Mouse (Mus musculus): Measurements from ENCODE around the gene Pacrg.
A peak's percentile ranks its signal among the peaks of the same experiment; 100 is the strongest.

Pacrg gene

DNA sequence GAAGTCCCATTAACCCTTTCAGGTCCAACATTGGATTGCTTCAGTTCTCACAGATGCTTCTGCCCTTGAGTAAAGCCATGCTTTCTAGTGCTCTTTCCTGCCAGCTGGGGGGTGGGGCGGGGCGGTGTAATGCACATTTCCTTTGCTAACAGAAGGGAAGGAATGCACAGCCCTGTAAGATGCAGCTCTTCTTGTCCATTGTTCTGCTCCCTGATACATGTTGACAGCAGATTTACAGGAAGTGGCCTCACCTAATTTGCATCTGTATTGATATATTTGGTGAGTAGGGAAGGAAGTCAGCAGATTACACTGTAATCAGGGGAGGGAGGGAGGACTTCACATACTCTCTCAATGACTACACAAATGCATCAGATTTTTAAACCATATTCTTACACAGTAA lies 100.0 kb downstream of the Pacrg start:
- no peak for DNase-seq (ENCODE audit: inconsistent ontology term)

DNA sequence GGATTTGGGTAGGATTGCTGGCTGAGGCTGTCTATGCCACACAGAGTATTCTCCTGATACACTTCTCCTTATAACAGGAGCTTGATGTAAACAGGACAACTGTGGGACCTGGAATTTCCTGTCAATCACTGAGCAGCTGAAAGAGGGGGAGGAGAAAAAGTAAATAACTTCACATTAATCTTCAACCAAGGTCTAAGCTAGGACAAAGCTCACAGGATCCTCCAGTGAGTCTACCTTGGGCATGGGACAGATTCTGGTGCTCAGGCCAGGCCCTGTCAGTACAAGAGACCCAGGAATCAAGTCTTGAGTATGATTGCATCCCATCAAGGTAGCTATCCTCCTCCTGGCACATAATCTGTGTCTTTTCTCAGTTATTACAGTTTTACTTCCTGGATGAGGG lies 102.1 kb downstream of the Pacrg start:
- no peak for DNase-seq (ENCODE audit: inconsistent ontology term)

DNA sequence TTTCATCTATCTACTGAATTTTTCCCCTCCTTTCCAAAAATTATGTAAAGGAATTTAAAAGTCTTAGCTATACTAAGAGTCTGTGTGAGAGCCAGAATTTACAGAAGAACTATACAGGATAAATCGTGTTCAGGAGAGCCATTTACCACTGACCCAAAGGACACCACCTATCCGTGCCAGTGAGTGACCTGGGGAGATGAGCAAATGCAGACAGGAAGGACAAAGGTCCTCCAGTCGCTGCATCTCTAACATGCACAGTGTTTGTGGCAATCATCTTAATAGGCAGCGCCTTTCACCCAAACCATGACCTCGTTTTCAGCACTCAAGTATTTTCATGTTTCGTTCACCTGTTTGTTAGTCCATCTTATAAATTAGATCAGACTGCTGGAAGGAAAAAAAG lies 105.4 kb downstream of the Pacrg start:
- DNase-seq (ENCODE audit: inconsistent ontology term) = no peak

DNA sequence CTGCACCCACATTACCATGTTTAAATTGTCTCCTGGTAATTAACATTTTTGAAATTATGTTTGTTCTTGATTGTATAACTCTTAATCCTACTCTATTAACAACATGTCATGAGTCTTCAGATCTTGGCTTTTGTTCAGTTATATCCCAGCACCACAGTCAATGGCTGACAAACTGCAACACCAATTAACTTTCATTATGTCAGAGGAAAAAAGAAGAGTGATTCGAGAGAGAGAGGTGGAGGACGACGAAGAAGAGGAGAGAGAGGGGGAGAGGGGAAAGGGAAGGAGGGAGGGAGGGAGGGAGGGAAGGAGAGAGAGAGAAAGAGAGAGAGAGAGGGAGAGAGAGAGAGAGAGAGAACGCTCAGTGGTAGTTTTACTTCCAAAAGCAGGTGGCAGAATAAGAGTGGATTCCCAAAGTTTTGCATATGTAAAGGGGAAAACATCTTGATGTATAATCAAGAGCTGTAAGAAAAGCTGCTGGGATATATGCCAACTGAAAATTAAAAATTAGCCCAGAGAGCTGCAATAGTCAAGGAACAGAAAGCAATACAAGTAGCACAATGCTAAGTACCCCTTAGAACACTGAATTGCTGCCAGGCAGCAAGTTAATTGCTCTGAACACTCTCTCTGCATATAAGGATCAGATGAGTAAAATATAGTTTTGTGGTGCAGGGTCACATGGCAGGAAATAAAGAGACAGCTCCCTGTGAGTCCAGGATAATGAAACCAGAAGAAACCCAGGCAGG lies 107.6 kb downstream of the Pacrg start:
- no peak for DNase-seq (ENCODE audit: inconsistent ontology term)

DNA sequence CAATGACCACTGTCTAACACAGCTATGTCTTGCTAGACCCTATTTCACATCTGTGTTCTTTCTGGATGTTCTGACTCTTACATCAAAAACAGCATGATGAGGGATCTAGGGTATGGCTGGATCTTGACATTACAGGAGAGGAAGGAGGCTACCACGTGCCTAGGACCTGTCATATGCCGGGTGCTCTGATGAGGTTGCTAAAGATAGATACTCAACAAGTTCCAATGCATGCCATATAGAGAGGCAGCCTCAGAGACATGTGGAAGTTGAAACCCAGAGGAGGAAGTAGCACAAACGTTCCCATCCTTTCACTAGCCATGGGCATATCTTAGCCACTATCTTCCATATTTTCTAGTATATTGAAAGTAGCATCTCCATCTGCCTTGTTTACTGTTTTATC lies 115.3 kb downstream of the Pacrg start:
- DNase-seq (ENCODE audit: inconsistent ontology term) = no peak

DNA sequence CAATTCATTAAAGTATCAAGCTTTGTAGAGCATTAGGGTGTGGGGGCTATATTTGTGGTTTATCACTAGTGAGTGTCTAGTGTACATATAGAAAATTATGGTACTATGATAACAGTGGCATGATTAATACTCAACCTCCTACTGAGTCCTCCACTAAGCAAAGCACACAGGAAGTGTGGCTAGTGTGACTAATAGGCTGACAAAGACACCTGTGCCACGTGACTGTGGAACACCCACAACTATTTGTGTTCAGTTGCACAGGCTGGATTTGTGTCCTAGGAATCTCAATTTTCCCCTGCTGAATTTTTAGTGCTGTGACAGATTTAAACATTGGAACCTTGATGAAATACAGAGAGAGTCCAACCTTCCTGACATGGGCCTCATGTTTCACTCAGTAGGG lies 118.5 kb downstream of the Pacrg start:
- DNase-seq (ENCODE audit: inconsistent ontology term) = no peak

DNA sequence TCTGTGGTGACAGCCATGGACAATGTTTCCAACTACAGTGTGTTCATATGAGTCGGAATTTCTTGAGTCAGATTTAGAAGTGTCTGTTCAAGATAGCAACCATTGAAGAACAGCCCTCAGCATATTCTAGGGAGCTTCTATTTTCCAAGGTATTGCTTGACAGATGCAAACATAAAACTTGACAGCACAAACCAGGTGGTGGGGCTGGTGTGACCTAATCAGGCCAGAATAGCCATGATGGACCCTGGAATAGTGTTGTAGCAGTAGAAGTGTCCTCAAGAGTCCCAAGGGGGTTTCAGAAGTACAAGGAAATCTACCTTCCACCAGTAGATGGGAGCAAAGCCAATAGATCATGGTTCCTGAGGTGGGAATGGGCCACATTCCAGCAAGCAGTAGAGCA lies 123.0 kb downstream of the Pacrg start:
- DNase-seq (ENCODE audit: inconsistent ontology term) = no peak

DNA sequence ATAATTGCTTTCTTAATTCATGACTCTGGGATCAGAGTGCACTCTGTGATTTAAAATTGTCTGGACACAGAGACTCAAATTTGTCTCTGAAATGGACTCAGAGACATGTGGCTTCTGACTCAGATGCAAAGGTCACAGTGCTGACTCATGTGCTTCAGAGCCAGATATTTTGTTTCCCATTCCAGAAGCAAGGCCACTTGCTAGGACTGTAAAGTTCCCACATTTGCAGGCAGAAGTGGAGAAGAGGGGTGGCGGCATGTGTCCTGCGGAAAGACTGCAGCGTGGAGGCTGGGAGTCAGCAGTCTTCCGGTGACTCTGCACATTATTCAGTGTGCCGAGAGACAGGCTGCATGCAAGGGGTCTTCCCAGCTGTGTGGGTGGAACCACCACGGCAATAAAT lies 137.3 kb downstream of the Pacrg start:
- peak; percentile 40 for DNase-seq (ENCODE audit: inconsistent ontology term)

DNA sequence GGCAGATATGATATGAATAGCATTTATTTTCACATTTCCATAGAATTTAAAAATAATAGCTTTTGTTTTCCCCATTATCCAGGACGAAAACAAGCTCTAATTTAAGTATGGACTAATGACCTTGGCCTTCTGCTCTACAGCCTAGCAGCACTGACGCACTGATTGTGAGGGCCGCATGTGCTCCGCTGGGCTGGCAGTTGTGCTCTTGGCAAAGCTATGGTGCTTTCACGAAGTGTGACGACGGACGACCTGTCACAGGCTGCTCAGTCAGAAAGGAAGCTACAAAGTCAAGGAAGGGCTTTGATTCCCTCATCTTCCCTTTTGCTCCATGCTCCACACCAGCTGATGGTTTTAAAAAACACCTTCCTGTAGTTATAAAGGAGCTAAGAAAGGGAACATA lies 142.1 kb downstream of the Pacrg start:
- DNase-seq (ENCODE audit: inconsistent ontology term) = no peak

DNA sequence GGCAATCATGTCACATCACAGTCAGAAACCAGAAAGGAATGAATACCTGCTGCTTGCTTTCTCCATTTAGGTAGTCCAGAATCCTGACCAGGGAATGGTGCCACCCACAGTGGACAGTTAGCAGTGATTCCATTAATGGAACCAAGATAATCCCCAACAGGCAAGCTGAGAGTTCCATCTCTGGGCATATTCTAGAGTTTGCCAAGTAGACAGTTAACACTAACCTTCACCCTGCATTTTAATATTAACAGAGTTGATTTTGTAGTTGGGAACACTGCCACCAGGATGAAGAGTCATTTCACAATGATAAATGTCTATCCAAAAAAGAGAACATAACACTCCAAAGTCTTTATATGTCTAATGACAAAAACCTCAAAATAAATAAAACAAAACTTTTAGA lies 144.7 kb downstream of the Pacrg start:
- no peak for DNase-seq (ENCODE audit: inconsistent ontology term)

DNA sequence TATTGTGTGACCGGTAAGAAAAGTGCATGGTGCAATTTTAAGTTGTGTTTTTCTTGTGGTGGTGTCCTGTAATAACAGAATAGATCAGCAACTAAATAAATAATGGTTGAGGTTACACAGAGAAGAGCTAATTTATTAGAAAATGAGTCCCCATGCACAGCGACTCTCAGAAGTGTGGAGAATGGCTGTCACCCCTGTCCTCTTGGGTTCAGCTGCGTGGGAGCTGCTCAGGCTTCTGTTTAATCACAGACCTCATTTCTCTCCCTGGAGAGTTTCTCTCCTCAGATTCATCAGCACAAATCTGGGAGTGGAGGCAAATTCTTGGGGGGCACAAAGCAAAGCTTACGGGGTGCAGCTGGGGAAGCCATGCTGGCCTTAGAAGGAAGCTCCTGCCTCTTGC lies 163.0 kb downstream of the Pacrg start:
- DNase-seq (ENCODE audit: inconsistent ontology term) = no peak

DNA sequence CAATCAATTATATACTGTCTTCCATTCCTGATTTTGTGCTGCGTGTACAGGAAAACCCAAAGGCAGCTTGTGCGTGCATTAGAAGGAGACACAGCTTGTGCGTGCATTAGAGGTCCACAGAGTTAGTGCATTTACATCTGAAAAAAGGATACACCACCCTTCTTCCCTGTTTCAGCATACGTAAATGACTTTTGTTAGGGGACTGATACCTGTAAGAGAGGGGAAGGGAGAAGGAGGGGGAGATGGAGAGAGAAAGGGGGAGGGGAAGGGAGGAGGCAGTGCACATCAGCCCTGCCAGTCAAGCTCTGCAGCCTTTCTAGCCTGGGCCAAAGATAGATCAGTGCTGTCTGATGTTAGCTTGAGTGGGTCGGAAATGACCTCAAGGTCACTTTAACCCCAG lies 164.6 kb downstream of the Pacrg start:
- no peak for DNase-seq (ENCODE audit: inconsistent ontology term)

DNA sequence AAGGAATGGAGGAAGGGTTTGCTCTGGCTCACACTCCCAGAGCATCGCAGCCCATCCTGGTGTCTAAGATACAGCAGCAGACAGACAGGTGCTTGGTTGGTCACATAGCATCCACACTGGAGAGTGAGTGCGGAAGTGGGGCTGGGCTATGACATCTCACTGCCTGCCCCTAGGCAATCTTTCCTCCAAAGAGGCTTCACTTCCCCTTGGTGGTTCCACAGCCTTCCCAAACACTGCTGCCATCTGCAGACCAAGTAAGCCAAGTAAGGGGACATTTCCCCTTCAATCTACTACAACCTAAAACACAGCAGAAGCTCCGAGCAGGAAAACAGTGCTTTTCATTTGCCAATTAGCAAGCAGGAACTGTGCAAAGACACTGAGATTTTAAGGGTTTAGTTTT lies 165.1 kb downstream of the Pacrg start:
- no peak for DNase-seq (ENCODE audit: inconsistent ontology term)

DNA sequence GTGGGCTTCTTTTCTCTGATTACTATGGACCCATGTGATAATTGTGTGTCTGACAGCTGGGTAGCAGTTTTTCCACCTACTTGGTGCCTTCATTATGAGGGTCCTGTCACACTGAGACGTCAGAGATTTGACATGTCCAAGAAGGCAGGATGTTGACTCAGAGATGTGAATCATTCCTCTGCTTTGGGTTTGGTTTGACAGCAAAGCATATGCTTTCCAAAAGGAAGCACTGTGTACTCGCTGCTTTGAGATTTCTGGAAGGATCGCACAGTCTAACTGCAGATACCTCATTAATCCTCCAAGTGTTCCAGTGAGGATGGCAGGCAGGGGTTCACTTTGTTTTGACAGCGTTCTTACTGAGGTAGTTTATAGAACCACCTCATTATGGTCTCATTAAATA lies 178.8 kb downstream of the Pacrg start:
- no peak for DNase-seq (ENCODE audit: inconsistent ontology term)

DNA sequence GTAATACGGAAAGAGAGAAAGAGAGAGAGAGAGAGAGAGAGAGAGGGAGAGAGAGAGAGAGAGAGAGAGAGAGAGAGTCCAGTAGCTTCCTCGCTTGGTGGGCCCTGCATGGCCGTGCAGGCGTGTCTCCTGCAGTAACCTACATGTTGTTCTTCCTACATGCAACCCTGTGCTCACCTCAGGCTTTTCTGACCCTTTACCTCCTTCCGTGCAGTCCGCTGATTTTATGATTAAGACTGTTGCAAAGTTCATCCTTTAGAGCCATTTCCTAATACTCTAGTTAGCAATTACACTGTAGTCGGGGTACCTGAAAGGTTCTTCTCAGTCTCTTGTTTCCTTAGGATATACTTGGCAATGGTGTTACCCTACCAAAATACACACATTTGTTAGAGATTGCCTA lies 196.5 kb downstream of the Pacrg start:
- DNase-seq (ENCODE audit: inconsistent ontology term) = no peak

DNA sequence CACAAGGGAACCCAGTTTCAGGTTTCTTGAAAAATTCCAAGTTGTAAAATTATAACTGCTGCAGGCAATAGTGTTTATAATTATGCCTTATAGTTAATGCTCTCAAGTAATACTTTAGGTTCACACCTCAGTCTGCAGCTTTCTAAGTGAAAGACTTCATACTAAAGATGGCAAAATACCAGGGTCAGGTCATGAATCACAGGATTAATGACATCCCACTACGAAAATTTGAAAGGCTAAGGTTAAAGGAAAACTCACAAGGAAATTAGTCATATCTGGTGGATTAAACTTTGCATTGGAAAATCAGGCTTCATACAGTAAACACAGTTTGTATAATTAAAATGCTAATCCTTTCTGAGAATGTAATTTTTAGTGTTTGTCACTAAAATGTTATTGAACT lies 200.3 kb downstream of the Pacrg start:
- DNase-seq (ENCODE audit: inconsistent ontology term) = no peak

DNA sequence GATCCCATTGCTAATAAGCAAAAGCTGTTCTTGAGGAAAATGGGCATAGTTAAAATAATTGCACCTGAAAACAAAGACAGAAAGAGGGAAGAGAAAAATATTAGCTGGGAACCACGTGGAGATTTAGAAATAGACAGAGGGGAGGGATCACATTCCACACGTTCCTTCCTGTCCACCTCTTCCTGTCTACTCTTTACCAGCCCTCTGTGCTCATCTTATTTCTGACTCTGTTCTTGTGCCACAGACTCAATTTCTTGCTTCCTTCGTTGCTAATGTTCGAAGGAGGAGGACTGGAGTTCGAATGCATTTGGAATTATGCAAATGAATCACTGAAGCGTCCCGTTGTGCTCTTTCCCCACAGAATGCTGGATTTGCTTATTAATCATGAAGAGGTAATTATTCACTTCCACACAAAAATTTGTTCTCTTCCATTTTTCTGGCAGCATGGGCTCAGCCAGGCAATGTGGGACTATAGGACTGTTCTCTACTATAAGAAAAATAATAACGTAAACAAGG lies 204.1 kb downstream of the Pacrg start:
- DNase-seq (ENCODE audit: inconsistent ontology term) = no peak

DNA sequence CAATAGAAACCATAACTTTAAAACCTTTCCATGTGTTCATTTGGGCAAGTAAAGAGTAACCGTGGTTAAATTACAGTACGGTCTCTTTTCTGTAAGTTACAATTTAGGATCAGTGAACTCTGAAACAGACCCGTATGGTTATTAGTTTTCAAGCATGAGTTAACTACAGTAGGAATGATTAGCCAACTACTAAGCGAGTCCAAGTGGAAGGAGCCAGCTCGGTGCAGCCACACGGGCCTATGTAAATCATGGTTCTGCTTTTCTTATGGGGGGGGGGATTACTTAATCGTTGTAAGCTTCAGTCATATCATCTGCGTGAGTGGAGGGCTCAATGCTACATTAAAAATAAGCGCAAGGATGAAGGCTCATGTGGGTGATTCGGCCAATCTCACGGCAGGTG lies 204.6 kb downstream of the Pacrg start:
- DNase-seq (ENCODE audit: inconsistent ontology term) = no peak

DNA sequence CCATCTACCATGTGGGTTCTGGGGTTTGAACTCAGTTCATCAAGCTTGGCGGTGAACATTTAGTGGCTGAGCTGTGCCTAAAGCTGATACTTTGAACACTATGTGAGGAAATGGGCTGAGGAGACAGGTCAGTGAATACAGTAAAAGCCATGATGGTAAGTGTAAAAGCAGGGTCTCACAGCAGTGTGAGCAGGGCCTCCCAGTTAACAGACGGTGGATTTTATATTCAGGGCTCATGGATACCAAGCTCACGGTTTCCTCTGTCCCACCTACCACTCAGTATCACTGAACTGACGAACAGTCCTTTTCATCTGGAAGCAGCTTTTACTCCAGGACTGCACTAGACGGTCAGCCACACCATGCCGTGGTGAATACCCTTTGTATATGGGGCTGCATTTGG lies 205.1 kb downstream of the Pacrg start:
- no peak for DNase-seq (ENCODE audit: inconsistent ontology term)

DNA sequence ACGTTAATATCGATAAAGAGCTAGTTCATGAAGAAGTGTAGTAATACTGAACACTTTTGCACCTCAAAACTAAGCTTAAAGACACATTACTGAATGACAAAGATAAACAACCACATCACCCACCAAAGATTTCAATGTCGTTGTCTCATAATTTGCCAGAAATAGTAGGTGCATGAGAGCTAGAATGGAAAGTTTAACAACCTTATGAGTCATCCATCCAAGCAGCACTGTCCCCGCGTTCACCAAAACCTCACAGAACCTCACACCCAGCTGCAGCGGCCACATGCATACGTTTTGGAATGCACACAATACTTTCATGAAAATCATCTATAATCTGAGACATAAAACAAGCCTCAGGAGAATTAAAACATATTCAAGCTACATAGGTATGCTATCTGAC lies 206.3 kb downstream of the Pacrg start:
- no peak for DNase-seq (ENCODE audit: inconsistent ontology term)

DNA sequence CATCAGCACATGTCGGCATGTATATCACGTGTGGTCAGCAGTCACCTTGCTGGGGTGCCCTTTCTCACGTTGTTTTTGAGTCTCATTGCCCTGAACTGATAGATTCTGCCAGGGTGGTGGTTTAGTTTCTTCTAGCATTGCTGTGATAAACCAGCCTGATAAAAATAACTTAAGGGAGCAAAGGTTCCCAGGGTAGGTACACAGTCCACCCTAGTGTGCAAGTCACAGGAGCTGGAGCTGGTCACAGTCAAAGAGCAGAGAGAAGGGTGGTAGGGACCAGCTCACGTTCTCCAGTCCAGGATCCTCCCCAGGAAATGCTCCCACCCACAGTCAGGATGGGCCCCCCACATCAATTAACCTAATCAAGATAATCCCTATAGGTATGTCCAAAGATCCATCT lies 211.9 kb downstream of the Pacrg start:
- no peak for DNase-seq (ENCODE audit: inconsistent ontology term)

DNA sequence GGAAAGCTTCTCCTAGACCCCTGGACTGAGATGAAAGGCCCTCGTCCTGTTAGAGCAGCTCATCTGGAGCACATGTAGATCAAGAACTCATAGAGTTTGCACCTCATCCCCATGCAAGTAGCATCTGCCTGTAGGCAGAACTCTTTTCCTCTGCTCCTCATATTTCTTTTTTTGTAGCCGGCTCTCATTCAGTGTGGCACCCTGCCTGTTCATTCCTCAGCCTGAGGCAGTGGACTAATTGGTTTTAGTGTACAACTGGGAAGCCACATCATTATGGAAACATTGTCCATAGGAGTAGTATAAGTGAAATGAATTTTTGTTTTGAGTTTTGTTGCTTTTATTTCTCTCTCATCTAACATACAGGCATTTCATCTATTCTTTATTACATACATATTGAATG lies 212.6 kb downstream of the Pacrg start:
- peak; percentile 12 for DNase-seq (ENCODE audit: inconsistent ontology term)

DNA sequence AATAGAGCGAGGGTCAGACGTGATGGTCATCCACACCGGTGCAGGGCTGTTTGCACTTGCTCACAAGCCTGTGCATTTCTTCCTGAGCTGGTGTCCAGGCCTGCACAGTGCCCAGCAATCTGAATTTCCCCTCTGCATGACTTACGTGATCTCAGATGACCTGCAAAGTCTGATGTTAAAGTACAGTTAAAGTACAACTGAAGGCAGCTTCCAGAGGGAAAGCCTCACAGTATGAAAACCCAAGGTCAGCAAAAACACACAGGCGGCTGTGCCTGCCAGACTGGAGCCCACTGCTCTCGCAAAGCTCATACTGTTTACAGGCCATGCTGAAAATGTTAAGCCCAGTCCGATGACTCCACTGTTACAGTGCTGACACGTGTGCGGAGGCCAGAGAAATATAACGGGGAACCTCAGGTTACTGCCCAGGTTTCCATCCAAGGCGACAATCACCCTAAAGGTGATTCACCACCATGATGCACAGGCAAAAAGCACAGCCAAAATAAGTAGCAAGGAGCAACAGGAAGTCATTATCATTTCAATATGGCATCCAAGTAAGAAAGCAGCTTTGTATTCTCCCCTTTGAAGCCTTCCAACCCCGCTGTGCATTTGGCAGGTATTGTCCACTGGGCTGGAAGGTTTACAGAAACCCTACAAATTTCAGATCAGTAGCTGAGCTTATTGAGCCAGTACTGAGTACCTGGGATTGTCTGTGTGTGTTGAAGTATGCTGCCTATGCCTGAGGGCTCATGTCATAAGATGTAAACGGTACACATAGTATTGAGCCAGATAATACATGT lies 213.6 kb downstream of the Pacrg start:
- DNase-seq (ENCODE audit: inconsistent ontology term) = no peak

Data from Muller cell, postnatal 12 days (primary cell).